Mouse (Mus musculus) heart, adult 9 months (tissue): ENCODE measurements at regions not wholly inside any gene's neighbourhood (a gene's known extent, or its start where the extent isn't known, plus 50 kb on each side); places are given as distances from the start of the nearest gene placed in this dataset.
"Not testable (repeated sequence)": the region's sequence is repeated elsewhere in the genome, so short reads cannot be mapped to it uniquely, and the experiment has no call there.

Experiments
- DNase-seq, 2 experiments: peaks; one replicate each; pipeline ENCODE4 v3.0.0; 2022; ENCODE audit warnings: low spot score in 2 of 2

DNA sequence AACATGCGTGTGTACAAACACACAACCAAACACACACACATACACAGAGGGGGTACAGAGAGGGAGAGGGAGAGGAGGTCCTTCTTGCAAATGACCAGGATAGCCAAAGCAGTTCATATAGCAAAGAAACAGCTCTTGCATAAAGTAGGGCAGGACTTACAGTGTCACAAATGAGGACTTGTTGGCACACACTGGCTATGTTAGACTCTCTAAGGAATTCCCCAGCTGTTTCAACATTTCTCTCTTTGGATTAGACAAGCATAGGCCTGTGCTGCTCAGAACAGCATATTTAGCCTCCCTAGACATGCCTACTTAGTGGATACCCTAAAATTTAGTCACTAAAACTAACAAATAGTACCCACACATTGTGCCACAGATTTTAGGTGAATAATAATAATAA, 347.1 kb upstream of the Tbl1xr1 start:
- DNase-seq = no peak

GRCm38 (mm10) chr3:21735688-21736087, 340.8 kb upstream of the Tbl1xr1 start:
- not testable (repeated sequence) for DNase-seq

GRCm38 (mm10) chr3:21739720-21740119, 336.7 kb upstream of the Tbl1xr1 start:
- DNase-seq = no peak

DNA sequence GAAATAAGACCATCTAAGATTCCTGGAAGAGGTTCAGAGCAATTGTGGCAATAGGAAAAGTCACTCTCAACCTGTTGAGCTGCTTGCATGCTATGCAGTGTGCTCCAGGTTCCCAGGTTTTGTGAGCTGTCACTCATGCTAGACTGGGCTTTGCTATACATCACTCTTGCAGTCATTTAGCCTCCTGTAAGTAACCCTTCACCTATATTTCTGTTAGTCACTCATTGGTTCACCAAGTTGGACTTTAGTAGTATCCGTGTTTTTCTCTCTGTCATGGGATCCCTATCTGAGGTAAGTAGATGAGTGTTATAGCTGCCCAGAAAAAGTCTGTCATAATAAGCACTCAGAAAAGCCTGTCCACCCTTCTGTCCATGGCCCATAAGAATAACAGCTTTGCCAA, 332.3 kb upstream of the Tbl1xr1 start:
- DNase-seq = no peak

DNA sequence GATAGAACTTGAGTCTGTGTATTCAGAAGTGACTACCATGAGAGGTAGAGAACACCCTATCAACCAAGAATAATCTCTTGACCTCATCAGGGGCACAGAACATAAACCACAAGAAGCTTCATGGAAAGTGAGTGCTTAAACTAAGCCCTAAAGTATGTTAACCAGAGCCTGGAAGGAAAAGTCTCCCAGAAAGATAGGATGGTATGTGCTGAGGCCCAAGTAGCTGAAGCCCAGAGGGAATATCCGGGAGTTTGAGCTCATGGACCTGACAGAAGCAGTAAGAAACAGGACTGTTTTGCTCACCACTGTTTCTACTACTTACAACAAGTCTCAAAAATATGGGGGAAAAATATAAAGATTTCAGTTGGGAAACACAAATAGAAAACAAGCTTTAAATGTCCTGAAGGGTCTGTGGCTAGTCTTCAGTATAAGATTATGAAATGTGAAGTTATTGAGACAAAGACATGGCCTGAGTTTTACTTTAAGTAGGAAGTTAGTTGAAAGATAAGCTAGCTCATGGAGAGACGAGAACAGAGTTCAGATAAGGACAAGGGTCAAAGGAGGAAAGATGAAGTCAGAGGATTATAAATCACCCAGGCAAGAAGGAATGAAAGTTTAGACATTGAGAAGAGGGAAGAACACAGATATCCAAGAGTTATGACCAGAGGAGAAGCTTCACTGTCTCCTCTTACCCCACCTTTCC, 315.8 kb upstream of the Tbl1xr1 start:
- no peak for DNase-seq

DNA sequence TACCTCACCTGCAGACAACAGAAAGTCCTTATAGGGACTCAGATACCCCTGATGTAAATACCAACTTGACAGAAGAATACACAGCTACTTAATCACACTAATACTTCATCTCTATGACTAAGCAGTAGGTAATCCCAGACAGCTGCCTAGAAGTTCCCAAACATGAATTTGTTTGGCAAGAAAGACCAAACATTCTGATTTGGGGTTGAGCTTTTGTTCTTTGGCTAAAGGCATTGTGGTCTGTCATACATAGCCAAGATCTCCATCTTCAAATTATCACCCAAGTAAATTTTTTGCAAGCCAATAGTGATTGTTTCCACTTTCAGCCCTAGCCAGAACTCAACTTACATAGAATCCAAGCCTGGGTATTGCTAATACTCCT, 315.2 kb upstream of the Tbl1xr1 start:
- DNase-seq = no peak

GRCm38 (mm10) chr3:21761909-21762308, 314.5 kb upstream of the Tbl1xr1 start:
- no peak for DNase-seq

GRCm38 (mm10) chr3:21768081-21768480, 308.4 kb upstream of the Tbl1xr1 start:
- no peak for DNase-seq

DNA sequence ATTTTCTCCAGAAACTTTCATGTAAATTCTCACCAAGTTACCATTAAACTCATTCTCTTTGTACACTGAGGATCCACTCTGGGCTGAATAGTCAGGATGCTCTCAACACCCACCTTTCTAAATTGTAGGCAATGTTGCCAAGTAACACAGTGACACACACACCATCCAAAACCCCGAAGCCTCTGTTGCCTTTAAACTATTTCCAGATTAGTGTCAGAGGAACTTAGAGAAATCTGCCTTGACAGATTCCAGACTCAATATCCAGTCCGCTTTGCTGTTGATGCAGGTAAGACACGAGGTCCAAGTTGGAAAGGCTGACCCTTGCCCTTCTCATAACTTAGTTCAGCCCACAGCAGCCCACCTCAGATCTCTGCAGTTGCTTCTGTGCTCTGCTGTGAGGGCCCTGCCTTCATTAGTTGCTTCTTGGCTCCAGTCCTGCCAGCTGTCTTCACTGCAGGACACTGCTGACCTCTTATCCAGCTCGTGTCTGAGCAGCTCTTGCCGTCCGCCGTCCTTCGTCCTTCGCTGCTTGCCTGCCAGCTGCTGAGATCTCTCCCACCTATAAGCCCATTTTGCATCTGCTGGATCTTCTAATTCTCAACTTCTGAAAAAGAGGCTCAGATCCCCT, 306.4 kb upstream of the Tbl1xr1 start:
- DNase-seq = peak; percentile 8 to 16

- DNase-seq = no peak
These were observed 304.6 kb upstream of the Tbl1xr1 start for GRCm38 (mm10) chr3:21771752-21772298.

- no peak for DNase-seq
These were observed 302.1 kb upstream of the Tbl1xr1 start for GRCm38 (mm10) chr3:21774172-21774842.

- DNase-seq = no peak
These were observed 297.7 kb upstream of the Tbl1xr1 start for GRCm38 (mm10) chr3:21778789-21779188.

GRCm38 (mm10) chr3:21791983-21792631, 284.3 kb upstream of the Tbl1xr1 start:
- DNase-seq = no peak

DNA sequence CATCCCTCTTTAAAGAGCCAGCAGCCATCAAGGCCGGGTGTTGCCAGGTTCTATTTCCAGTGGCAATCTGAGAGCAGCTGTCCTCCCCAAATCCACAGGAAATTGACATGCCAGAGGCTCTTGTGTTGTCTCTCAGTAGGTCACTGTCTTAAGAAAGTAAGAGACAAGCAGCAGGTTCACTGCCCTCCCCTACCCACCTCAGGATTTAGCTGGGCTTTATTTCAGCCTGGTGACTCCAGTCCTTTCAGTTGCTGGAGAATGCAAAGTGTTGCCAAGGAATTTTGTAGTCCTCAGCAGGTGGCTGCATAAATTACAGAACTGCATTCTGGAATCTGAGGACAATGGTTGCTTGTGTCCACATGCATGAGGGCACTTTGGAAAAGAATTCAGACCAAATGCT, 278.3 kb upstream of the Tbl1xr1 start:
- DNase-seq = no peak

- DNase-seq = not testable (repeated sequence)
These were observed 272.6 kb upstream of the Tbl1xr1 start for GRCm38 (mm10) chr3:21803886-21804285.

GRCm38 (mm10) chr3:21806494-21807157, 269.8 kb upstream of the Tbl1xr1 start:
- DNase-seq = no peak

DNA sequence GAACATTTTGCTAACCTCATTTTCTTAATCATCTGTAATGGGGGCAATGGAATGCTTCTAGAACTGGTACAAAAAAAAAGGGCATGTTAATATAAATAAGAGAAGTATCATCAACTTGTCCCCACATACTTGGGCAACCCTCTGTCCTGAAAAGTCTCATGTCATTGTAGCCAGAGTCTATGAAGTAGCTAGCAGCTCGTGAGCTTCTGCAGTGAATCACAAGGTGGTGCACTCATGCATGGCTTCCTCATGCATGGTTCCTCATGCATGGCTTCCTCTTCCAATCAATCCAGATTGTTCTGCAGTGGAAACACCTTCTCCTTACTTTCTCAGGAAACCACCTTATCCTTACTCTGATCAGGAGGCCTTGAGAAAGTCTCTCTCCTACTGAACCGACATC, 267.9 kb upstream of the Tbl1xr1 start:
- no peak for DNase-seq

- no peak for DNase-seq
These were observed 266.5 kb upstream of the Tbl1xr1 start for GRCm38 (mm10) chr3:21809769-21810470.

- no peak for DNase-seq
These were observed 263.1 kb upstream of the Tbl1xr1 start for GRCm38 (mm10) chr3:21813401-21813800.

DNA sequence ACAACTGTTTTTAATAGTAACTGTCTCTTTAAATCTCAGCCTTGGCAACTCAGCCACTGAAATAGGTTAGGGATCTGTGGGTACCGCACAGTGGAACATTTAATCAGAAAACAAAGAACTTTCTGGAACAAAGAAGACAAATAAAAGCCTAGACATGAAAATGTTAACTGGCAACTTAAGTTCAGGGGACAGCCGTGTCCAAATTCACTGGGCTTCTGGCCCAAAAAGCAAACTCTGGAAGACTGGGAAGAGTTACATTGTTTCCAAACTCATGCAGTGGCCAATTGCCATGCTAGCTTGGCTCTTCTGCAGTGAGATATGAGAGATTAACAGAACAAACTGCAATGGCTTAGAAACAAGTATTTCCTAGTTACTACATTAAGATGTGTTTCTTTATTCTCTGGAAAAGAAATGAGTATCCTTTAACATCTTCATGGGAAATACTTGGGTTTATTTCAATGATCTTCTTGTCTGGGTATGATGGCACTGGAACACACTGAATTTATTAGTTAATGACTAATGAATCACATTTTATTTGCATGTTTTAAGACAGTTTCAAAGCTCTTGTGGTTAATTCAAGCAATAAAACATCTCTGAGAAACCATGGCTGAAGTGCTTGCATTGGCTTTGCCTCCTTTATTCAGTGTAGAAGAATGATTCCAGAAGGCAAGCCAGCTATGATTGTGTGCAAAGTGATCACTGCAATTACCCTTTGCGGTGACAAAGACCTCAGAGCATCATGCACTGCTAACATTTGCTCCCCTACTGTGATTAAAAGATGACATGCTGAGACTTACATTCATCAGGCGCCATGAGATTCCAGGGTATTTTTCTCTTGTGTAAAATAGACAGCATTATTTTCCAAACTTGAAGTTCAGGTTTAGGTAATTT, 259.2 kb upstream of the Tbl1xr1 start:
- peak; percentile 68 to 69 for DNase-seq
